27 mouse cellular contexts compared by ENCODE assay signal in genomic region chr2:58548943-58549342, GRCm38 (mm10). TPM values are rescaled to one million over a fixed set of nuclear protein-coding genes. Genes with fewer than 3 reads are reported as not detected.
A peak's percentile ranks its signal among the peaks of the same experiment; 100 is the strongest.
DNase-seq lines count a peak whose midpoint lies in the region; ATAC-seq and TF ChIP-seq lines count a peak whose summit lies in the region.
"Had no signal": no experiment of that assay in that cellular context is flagged by ENCODE, and none has a peak within 500 bp of the region (broad histone marks: within the 10 kb centered on the region; RNA-seq: fewer than 3 reads in every experiment).

No protein-coding gene starts in this region.

- H3K4me3 ChIP-seq in heart, embryonic 10.5 days, result no peak overlapping the region
- no peak overlapping the region for H3K4me3 ChIP-seq in intestine, embryonic 15.5 days (replicated peaks)
- H3K4me3 ChIP-seq in intestine, postnatal 0 days (ENCODE audit: low read depth, low read length), result no peak overlapping the region
- H3K4me3 ChIP-seq: embryonic facial prominence, embryonic 13.5 days; embryonic facial prominence, embryonic 15.5 days; erythroblast, embryonic 14.5 days; forebrain, embryonic 10.5 days; forebrain, embryonic 12.5 days had no signal

- H3K9ac ChIP-seq in intestine, embryonic 15.5 days, result no peak overlapping the region
- H3K9ac ChIP-seq in intestine, postnatal 0 days (ENCODE audit: low read depth, low read length), result no peak overlapping the region
- H3K9ac ChIP-seq: embryonic facial prominence, embryonic 13.5 days; embryonic facial prominence, embryonic 15.5 days; forebrain, embryonic 12.5 days had no signal

- no peaks in the 10 kb centered on the region for H3K9me3 ChIP-seq in heart, embryonic 10.5 days
- H3K9me3 ChIP-seq in intestine, embryonic 15.5 days, result no peaks in the 10 kb centered on the region
- no peaks in the 10 kb centered on the region for H3K9me3 ChIP-seq in intestine, postnatal 0 days (ENCODE audit: control insufficient read depth)
- H3K9me3 ChIP-seq: embryonic facial prominence, embryonic 13.5 days; embryonic facial prominence, embryonic 15.5 days; forebrain, embryonic 10.5 days; forebrain, embryonic 12.5 days had no signal

- peaks cover 73% of the 10 kb centered on the region for H3K4me1 ChIP-seq in heart, embryonic 10.5 days
- H3K4me1 ChIP-seq in intestine, embryonic 15.5 days (replicated peaks), result peaks cover 33% of the 10 kb centered on the region
- no peaks in the 10 kb centered on the region; the same call in 1 of the 2 replicates for H3K4me1 ChIP-seq in intestine, postnatal 0 days (replicated peaks; ENCODE audit: control insufficient read depth, insufficient read depth, low read length)

- H3K27me3 ChIP-seq in heart, embryonic 10.5 days (ENCODE audit: insufficient read depth, poor library complexity, severe bottlenecking), result no peaks in the 10 kb centered on the region
- no peaks in the 10 kb centered on the region for H3K27me3 ChIP-seq in intestine, embryonic 15.5 days (replicated peaks)
- H3K27me3 ChIP-seq in intestine, postnatal 0 days (replicated peaks; ENCODE audit: control insufficient read depth, insufficient read depth, low read length), result no peaks in the 10 kb centered on the region
- H3K27me3 ChIP-seq: embryonic facial prominence, embryonic 13.5 days; embryonic facial prominence, embryonic 15.5 days; forebrain, embryonic 12.5 days; Patski had no signal

- H3K4me2 ChIP-seq in intestine, embryonic 15.5 days (replicated peaks), result no peak overlapping the region
- H3K4me2 ChIP-seq in intestine, postnatal 0 days (replicated peaks; ENCODE audit: low read depth), result no peak overlapping the region
- H3K4me2 ChIP-seq: embryonic facial prominence, embryonic 13.5 days; embryonic facial prominence, embryonic 15.5 days; forebrain, embryonic 12.5 days had no signal

- H3K27ac ChIP-seq in heart, embryonic 10.5 days, result 0 out of 2 replicates have a peak overlapping the region, but pooled peaks have one; percentile 57
- H3K27ac ChIP-seq in intestine, embryonic 15.5 days, result no peak overlapping the region
- no peak overlapping the region for H3K27ac ChIP-seq in intestine, postnatal 0 days (ENCODE audit: low read depth, low read length)
- H3K27ac ChIP-seq: embryonic facial prominence, embryonic 13.5 days; embryonic facial prominence, embryonic 15.5 days; forebrain, embryonic 10.5 days; forebrain, embryonic 12.5 days had no signal

- no peak for TF ChIP-seq CTCF in intestine, postnatal 0 days (IDR thresholded peaks at IDR 0.05; ENCODE audit: low read depth)

- DNase-seq in heart, embryonic 10.5 days (ENCODE audit: low spot score), result no peak
- DNase-seq in heart, adult 9 months (ENCODE audit: low spot score in 2 of 2), result no peak
- peak; percentile 49 for DNase-seq in yolk sac, embryonic 10.5 days (ENCODE audit: low spot score)
- no peak for DNase-seq in gastrocnemius, adult 18-20 months (ENCODE audit: low spot score)
- DNase-seq in spleen, postnatal 10 days (ENCODE audit: low spot score in 2 of 2), result no peak
- DNase-seq: adrenal gland, adult 8-10 months; adrenal gland, postnatal 14 days; adrenal gland, postnatal 36 days; cerebellum, adult 11 months; cerebellum, adult 18-20 months; cerebellum, adult 8-10 months; cerebellum, adult 9-11 months; cerebellum, postnatal 14 days; cerebellum, postnatal 36 days; embryo, embryonic 11 days had no signal

- WGBS in heart, embryonic 10.5 days, result 39% methylated on average over 7 of the region's 7 CpGs
- WGBS in intestine, embryonic 15.5 days, result 50% methylated on average over 7 of the region's 7 CpGs
- WGBS in intestine, postnatal 0 days, result 33% methylated on average over 7 of the region's 7 CpGs

- peak; percentile 76 for ATAC-seq in intestine, embryonic 15.5 days
- peak; percentile 79 for ATAC-seq in intestine, postnatal 0 days
- ATAC-seq in inflammation-experienced regulatory T-cells, adult 6 months, result no peak
- ATAC-seq: activated CD4-positive, CD25-positive, alpha-beta regulatory T cell, adult 4 months; forebrain, embryonic 14.5 days; Patski had no signal

- H3K36me3 ChIP-seq in heart, embryonic 10.5 days, result no peaks in the 10 kb centered on the region
- no peaks in the 10 kb centered on the region for H3K36me3 ChIP-seq in intestine, embryonic 15.5 days
- no peaks in the 10 kb centered on the region for H3K36me3 ChIP-seq in intestine, postnatal 0 days (ENCODE audit: control insufficient read depth, insufficient read depth)
- H3K36me3 ChIP-seq: embryonic facial prominence, embryonic 13.5 days; embryonic facial prominence, embryonic 15.5 days; forebrain, embryonic 12.5 days; G1E had no signal

RNA-seq across cellular contexts. Expression of gene Acvr1, which starts 18.0 kb away (rescaled TPM):
- 9.4 and 11.1 TPM in 2 replicates for polyA plus RNA-seq in heart, embryonic 10.5 days (2016; fragmentation: Nextera tagmentation; extraction: Ambion mirVana)
- polyA plus RNA-seq in intestine, embryonic 15.5 days (2015; fragmentation: Nextera tagmentation; extraction: Ambion mirVana), result 4.9 and 5.2 TPM in 2 replicates
- 4.6 and 5.0 TPM in 2 replicates for polyA plus RNA-seq in intestine, postnatal 0 days (2015; fragmentation: Nextera tagmentation; extraction: Ambion mirVana)
- total RNA-seq in gastrocnemius, adult 18-20 months (2021), result 10 to 100 TPM; 20.6 to 26.8 TPM
- polyA plus RNA-seq in inflammation-experienced regulatory T-cells, adult 6 months (2017; shearing (Covaris generic)), result under 1 TPM; 0.27 to 0.39 (median 0.32) TPM
- polyA plus RNA-seq: erythroblast, embryonic 14.5 days; G1E had no signal

RNA-seq across cellular contexts. Expression of gene Upp2, which starts 18.2 kb away (rescaled TPM):
- 5.8 and 8.2 TPM in 2 replicates for polyA plus RNA-seq in heart, embryonic 10.5 days (2016; fragmentation: Nextera tagmentation; extraction: Ambion mirVana)
- polyA plus RNA-seq in intestine, embryonic 15.5 days (2015; fragmentation: Nextera tagmentation; extraction: Ambion mirVana), result 5.2 and 5.5 TPM in 2 replicates
- 3.8 TPM in 2 replicates for polyA plus RNA-seq in intestine, postnatal 0 days (2015; fragmentation: Nextera tagmentation; extraction: Ambion mirVana)
- 1 to 10 TPM; 2.1 to 3.1 TPM for total RNA-seq in gastrocnemius, adult 18-20 months (2021)
- polyA plus RNA-seq in inflammation-experienced regulatory T-cells, adult 6 months (2017; shearing (Covaris generic)), result under 1 TPM in 1 of 3 experiments, not detected in 2; 0.15 TPM
- polyA plus RNA-seq: erythroblast, embryonic 14.5 days; G1E had no signal
